Mouse (Mus musculus): ENCODE measurements at regions not wholly inside any gene's neighbourhood (a gene's known extent, or its start where the extent isn't known, plus 50 kb on each side); places are given as distances from the start of the nearest gene placed in this dataset.
A peak's percentile ranks its signal among the peaks of the same experiment; 100 is the strongest.

GRCm38 (mm10) chr10:47185487-47185886, 1607.9 kb downstream of the Hace1 start:
- intact Hi-C loops (cut with DNase I): no loop called here
- DNase-seq (ENCODE audit: extremely low spot score in 1 of 2, low spot score in 2 of 2): peak in 1 of 2 experiments; percentile 12

- intact Hi-C loops (cut with DNase I): no loop called here
- no peak for DNase-seq (ENCODE audit: extremely low spot score in 1 of 2, low spot score in 2 of 2)
These were observed 1638.6 kb downstream of the Hace1 start for GRCm38 (mm10) chr10:47216204-47216603.

GRCm38 (mm10) chr10:47263039-47263438, 1685.4 kb downstream of the Hace1 start:
- intact Hi-C loops (cut with DNase I): no loop called here
- no peak for DNase-seq (ENCODE audit: extremely low spot score in 1 of 2, low spot score in 2 of 2)

- DNase-seq (ENCODE audit: extremely low spot score in 1 of 2, low spot score in 2 of 2): no peak
- intact Hi-C loops (cut with DNase I): no loop called here
These were observed 1708.1 kb downstream of the Hace1 start for GRCm38 (mm10) chr10:47285700-47286099.

GRCm38 (mm10) chr10:47300097-47300496, 1722.5 kb downstream of the Hace1 start:
- no peak for DNase-seq (ENCODE audit: extremely low spot score in 1 of 2, low spot score in 2 of 2)
- intact Hi-C loops (cut with DNase I): no loop called here
